Mouse (Mus musculus) erythroblast, embryonic 14.5 days (primary cell): ENCODE results near the gene Zfp987.
"Not testable (repeated sequence)": the region's sequence is repeated elsewhere in the genome, so short reads cannot be mapped to it uniquely, and the experiment has no call there.

Source experiments
- GATA1 ChIP-seq: IDR thresholded peaks from 2 replicates; pipeline ENCODE4 v1.6.1; 2012; ENCODE audit warnings: low read length, inconsistent platforms, mixed read lengths
- TAL1 ChIP-seq: IDR thresholded peaks from 3 replicates; pipeline ENCODE4 v1.6.1; 2012; ENCODE audit warnings: low read length, inconsistent platforms, mixed read lengths

DNA sequence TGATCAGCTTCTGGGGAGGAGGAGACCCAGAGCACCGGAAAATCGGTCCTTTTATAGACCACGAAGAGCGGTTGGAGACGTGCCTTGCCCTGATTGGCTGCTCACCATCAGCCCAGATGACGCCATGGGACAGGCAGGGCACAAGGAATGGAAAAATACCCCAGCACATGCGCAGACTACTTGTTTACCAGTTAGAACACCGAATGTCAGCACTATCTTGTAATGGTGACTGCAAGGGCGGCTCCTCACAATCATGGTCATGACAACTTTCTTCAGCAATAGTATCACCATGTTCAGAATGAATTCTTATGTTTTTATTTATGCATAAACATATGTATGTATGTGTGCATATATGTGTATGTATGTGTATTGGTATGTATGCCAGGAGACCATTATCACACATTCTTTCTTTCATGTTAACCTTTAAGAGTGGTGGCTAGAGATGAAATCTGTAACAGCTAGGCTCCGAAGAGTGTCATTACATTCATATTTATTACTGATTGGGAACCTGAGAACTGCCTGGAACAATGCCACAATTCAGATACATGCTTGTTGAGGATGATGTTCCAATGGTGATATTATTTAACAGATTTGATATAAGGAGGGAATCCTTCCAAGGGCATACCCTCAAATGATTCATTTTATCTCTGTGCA, 70.9 kb downstream of the Zfp987 start:
- TF ChIP-seq TAL1, GATA1: not testable (repeated sequence)
